Mouse (Mus musculus) retina, postnatal 1 day (tissue): ENCODE measurements at regions not wholly inside any gene's neighbourhood (a gene's known extent, or its start where the extent isn't known, plus 50 kb on each side); places are given as distances from the start of the nearest gene placed in this dataset.
"Not testable (repeated sequence)": the region's sequence is repeated elsewhere in the genome, so short reads cannot be mapped to it uniquely, and the experiment has no call there.

Experiments
- DNase-seq: peaks from one replicate; pipeline ENCODE4 v3.0.0-alpha.2; 2012

- not testable (repeated sequence) for DNase-seq
Measured at GRCm38 (mm10) chr12:92883091-92883490, 1034.1 kb upstream of the Sel1l start.

GRCm38 (mm10) chr12:92882540-92882939 lies 1033.6 kb upstream of the Sel1l start:
- not testable (repeated sequence) for DNase-seq

- no peak for DNase-seq
Measured at GRCm38 (mm10) chr12:92873602-92874001, 1024.6 kb upstream of the Sel1l start.

- no peak for DNase-seq
Measured at GRCm38 (mm10) chr12:92869336-92869735, 1020.4 kb upstream of the Sel1l start.

- DNase-seq: no peak
Measured at GRCm38 (mm10) chr12:92823090-92823786, 974.3 kb upstream of the Sel1l start.

- peak; percentile 31 for DNase-seq
Measured at GRCm38 (mm10) chr12:92818610-92819009, 969.7 kb upstream of the Sel1l start.

- no peak for DNase-seq
Measured at GRCm38 (mm10) chr12:92801121-92801520, 952.2 kb upstream of the Sel1l start.

- no peak for DNase-seq
Measured at GRCm38 (mm10) chr12:92783362-92783761, 934.4 kb upstream of the Sel1l start.

- no peak for DNase-seq
Measured at GRCm38 (mm10) chr12:92779695-92780292, 930.8 kb upstream of the Sel1l start.

- no peak for DNase-seq
Measured at GRCm38 (mm10) chr12:92775668-92776067, 926.7 kb upstream of the Sel1l start.

- DNase-seq: no peak
Measured at GRCm38 (mm10) chr12:92748576-92748975, 899.6 kb upstream of the Sel1l start.

- DNase-seq: no peak
Measured at GRCm38 (mm10) chr12:92740818-92741217, 891.9 kb upstream of the Sel1l start.

GRCm38 (mm10) chr12:92739196-92739595 lies 890.2 kb upstream of the Sel1l start:
- peak; percentile 68 for DNase-seq

- DNase-seq: peak; percentile 86
Measured at GRCm38 (mm10) chr12:92737623-92738370, 888.8 kb upstream of the Sel1l start.

GRCm38 (mm10) chr12:92723022-92723421 lies 874.1 kb upstream of the Sel1l start:
- no peak for DNase-seq

- no peak for DNase-seq
Measured at GRCm38 (mm10) chr12:92713415-92713814, 864.5 kb upstream of the Sel1l start.

GRCm38 (mm10) chr12:92708466-92708865 lies 859.5 kb upstream of the Sel1l start:
- DNase-seq: peak; percentile 3

- no peak for DNase-seq
Measured at GRCm38 (mm10) chr12:92703731-92704130, 854.8 kb upstream of the Sel1l start.

GRCm38 (mm10) chr12:92692956-92693355 lies 844.0 kb upstream of the Sel1l start:
- no peak for DNase-seq

- DNase-seq: no peak
Measured at GRCm38 (mm10) chr12:92672396-92672795, 823.4 kb upstream of the Sel1l start.

GRCm38 (mm10) chr12:92646634-92647033 lies 797.7 kb upstream of the Sel1l start:
- no peak for DNase-seq

GRCm38 (mm10) chr12:92645006-92645624 lies 796.2 kb upstream of the Sel1l start:
- peak; percentile 76 for DNase-seq

GRCm38 (mm10) chr12:92619120-92619519 lies 770.2 kb upstream of the Sel1l start:
- DNase-seq: no peak
